Mouse (Mus musculus) megakaryocyte, embryonic 14.5 days (primary cell): ENCODE measurements around the gene Celf2.

Experiments
- FLI1 ChIP-seq: IDR thresholded peaks from 2 replicates; pipeline ENCODE4 v1.6.1; 2012; ENCODE audit warnings: low read length, inconsistent platforms, mixed read lengths
- GATA1 ChIP-seq: IDR thresholded peaks from 3 replicates; pipeline ENCODE4 v1.6.1; 2012; ENCODE audit warnings: mixed read lengths, low read length, inconsistent platforms, borderline replicate concordance

DNA sequence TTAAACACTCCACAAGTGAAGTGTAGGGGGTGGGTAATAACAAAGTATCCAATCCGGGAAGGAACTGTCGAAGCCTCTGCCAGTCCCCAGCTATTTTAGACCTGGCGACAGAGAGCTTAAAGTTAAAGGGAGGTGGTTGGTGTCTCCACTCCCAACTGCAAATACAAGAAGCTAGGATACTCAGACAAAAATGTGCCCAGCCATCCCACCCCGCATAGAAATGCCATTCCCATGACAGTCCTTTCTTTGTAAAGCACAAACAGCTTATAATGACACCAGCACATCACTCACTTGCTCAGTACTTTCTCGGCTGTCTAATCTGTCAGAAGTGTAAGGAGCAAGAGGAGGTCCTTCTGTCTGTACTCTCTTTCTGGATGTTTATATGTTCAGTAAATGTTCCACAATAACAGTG lies 518.3 kb downstream of the Celf2 start:
- TF ChIP-seq FLI1 (no peak), GATA1 (no peak)
